Mouse (Mus musculus): ENCODE data around the gene Snx10. TPM values are rescaled to one million over a fixed set of nuclear protein-coding genes. Genes with fewer than 3 reads are reported as not detected.
A peak's percentile ranks its signal among the peaks of the same experiment; 100 is the strongest.

The Snx10 gene
- polyA plus RNA-seq, 1 experiment = 1.7 TPM

DNA sequence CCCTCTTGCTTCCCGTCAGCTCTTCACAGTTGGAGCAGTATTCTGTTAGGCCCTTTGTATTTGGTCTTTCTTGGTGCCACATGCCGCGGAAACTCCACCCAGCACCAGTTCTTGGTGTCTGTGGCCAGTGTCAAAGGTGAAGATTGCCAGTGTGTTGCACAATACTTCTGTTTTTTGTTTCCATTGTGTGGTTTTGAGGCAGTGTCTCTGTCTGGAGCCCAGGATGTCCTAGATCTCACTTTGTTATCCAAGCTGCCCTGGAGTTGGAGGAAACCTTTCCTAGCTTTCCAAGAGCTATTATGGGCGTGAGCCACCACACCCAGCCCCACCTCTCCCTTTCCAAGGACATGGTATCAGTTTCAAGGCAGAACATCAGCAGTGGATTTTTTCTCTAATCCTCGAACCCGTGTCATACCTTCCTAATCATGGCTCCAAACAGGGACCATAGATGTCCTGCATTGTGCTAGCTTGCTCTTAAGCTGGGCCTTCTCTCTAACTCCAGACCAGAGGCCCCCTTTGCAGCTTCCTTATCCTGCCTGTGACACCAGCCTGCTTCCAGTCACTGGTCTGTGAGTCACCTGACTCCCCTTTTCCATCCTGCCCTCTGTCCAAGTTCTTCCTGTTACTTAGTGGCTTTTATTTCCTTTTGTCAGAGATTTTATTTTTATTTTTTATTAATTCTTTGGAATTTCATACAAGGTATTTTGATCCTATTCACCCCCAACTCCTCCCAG is 9.9 kb downstream of the Snx10 start:
- no peak overlapping the region for H3K4me3 ChIP-seq (ENCODE audit: control insufficient read depth, low read depth, low read length)
- no peak for TF ChIP-seq CTCF (IDR thresholded peaks at IDR 0.05; ENCODE audit: control insufficient read depth, insufficient read depth, insufficient replicate concordance, low read depth, low read length)
- no peak for TF ChIP-seq POLR2A (IDR thresholded peaks at IDR 0.05; ENCODE audit: control insufficient read depth, low read depth, low read length)
- peaks cover 2% of the 10 kb centered on the region; the same call in 1 of the 2 replicates for H3K4me1 ChIP-seq (ENCODE audit: control insufficient read depth, insufficient read depth, low read length)
- H3K27ac ChIP-seq (ENCODE audit: control insufficient read depth, insufficient read depth, low read depth, low read length) = no peak overlapping the region
- no peaks in the 10 kb centered on the region for H3K36me3 ChIP-seq (ENCODE audit: control insufficient read depth, insufficient read depth, low read length)
- no peaks in the 10 kb centered on the region for H3K27me3 ChIP-seq (ENCODE audit: control insufficient read depth, insufficient read depth, low read length)

DNA sequence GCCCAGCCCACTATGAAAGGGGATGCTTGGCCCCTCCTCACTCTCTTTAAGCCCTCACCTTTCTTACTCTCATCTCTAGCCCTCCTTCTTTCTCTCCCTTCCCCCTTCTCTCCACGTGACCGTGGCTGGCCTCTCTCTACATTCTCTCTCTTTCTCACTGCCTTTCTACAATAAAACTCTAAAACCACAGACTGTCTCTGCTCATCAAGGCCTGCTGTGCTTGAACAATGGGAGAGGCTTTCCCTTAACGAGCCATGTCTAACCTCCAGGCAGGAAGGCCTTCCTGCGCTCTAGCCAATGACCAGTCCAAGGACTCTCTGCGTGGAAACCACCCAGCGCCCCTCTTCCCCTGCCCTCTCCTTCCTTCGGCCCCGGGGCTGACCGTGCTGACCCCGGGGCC is 11.9 kb downstream of the Snx10 start:
- no peaks in the 10 kb centered on the region for H3K36me3 ChIP-seq (ENCODE audit: control insufficient read depth, insufficient read depth, low read length)
- H3K4me3 ChIP-seq (ENCODE audit: control insufficient read depth, low read depth, low read length) = no peak overlapping the region
- no peak overlapping the region for H3K27ac ChIP-seq (ENCODE audit: control insufficient read depth, insufficient read depth, low read depth, low read length)
- H3K4me1 ChIP-seq (ENCODE audit: control insufficient read depth, insufficient read depth, low read length) = no peaks in the 10 kb centered on the region
- no peaks in the 10 kb centered on the region for H3K27me3 ChIP-seq (ENCODE audit: control insufficient read depth, insufficient read depth, low read length)
- TF ChIP-seq CTCF (IDR thresholded peaks at IDR 0.05; ENCODE audit: control insufficient read depth, insufficient read depth, insufficient replicate concordance, low read depth, low read length) = no peak
- TF ChIP-seq POLR2A (IDR thresholded peaks at IDR 0.05; ENCODE audit: control insufficient read depth, low read depth, low read length) = no peak

DNA sequence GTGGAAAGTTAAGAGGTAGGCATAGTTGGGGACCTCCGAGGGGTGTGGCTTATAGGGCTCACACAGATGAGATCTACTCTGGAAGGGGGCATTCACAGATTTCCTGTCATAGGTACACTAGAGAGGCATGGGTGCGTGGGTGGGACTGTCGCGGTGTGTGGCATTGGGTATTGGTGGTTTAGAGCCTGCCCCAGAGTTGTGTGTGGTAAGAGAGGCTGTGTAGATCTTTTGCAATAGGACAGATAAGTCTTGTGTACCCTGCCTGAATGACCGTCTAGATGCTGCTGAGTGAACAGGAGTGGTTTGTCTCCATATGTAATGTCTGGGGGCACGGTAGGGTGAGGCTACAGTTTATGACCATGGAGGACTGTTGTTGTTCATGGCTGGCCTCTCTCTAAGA is 16.8 kb downstream of the Snx10 start:
- Histone ChIP-seq H3K36me3 (ENCODE audit: control insufficient read depth, insufficient read depth, low read length) (no peaks in the 10 kb centered on the region), H3K4me1 (ENCODE audit: control insufficient read depth, insufficient read depth, low read length) (no peaks in the 10 kb centered on the region), H3K4me3 (ENCODE audit: control insufficient read depth, low read depth, low read length) (no peak overlapping the region), H3K27ac (ENCODE audit: control insufficient read depth, insufficient read depth, low read depth, low read length) (no peak overlapping the region), H3K27me3 (ENCODE audit: control insufficient read depth, insufficient read depth, low read length) (no peaks in the 10 kb centered on the region)
- TF ChIP-seq POLR2A (IDR thresholded peaks at IDR 0.05; ENCODE audit: control insufficient read depth, low read depth, low read length) = no peak
- no peak for TF ChIP-seq CTCF (IDR thresholded peaks at IDR 0.05; ENCODE audit: control insufficient read depth, insufficient read depth, insufficient replicate concordance, low read depth, low read length)

DNA sequence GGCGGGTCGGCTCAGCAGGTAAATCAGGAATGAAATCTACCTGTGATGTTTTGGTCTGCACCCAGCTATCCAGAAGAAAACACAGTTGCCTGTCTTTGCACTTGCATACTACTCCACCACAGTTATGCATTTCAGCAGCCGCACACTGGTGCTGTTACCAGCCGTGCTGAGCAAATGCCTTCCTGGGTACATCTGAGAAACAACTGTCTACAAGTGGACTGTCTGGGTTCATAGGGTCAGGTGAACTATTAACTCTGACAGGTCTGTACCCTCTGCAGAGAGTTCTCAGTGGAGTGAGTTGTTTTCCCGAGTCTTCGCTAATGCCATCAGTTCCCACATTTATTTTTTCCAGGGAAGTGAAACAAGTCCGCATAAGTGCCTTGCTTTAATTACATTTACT is 17.7 kb downstream of the Snx10 start:
- TF ChIP-seq POLR2A (IDR thresholded peaks at IDR 0.05; ENCODE audit: control insufficient read depth, low read depth, low read length) (no peak), CTCF (IDR thresholded peaks at IDR 0.05; ENCODE audit: control insufficient read depth, insufficient read depth, insufficient replicate concordance, low read depth, low read length) (no peak)
- Histone ChIP-seq H3K4me3 (ENCODE audit: control insufficient read depth, low read depth, low read length) (no peak overlapping the region), H3K36me3 (ENCODE audit: control insufficient read depth, insufficient read depth, low read length) (no peaks in the 10 kb centered on the region), H3K27me3 (ENCODE audit: control insufficient read depth, insufficient read depth, low read length) (no peaks in the 10 kb centered on the region), H3K4me1 (ENCODE audit: control insufficient read depth, insufficient read depth, low read length) (no peaks in the 10 kb centered on the region), H3K27ac (ENCODE audit: control insufficient read depth, insufficient read depth, low read depth, low read length) (no peak overlapping the region)

DNA sequence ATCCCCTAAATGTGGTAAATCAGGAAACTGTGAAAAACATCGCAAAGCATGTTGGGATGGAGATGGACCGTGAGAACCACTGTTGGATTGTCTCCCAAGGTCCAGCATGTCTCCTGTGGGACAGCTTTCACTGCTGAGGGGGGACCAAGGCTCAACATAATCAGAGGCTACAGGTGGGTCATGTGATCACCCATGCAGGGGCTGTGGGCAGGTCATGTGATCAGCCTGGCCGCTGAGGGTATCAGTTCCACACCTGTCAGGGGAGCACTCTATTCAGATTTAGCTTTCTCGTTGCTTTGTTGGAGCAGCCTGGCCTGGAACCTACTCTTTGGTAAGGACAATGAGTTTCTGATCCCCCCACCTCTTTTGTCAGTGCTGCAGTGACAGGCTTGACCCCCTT is 18.4 kb downstream of the Snx10 start:
- Histone ChIP-seq H3K27me3 (ENCODE audit: control insufficient read depth, insufficient read depth, low read length) (no peaks in the 10 kb centered on the region), H3K4me3 (ENCODE audit: control insufficient read depth, low read depth, low read length) (no peak overlapping the region), H3K36me3 (ENCODE audit: control insufficient read depth, insufficient read depth, low read length) (no peaks in the 10 kb centered on the region), H3K4me1 (ENCODE audit: control insufficient read depth, insufficient read depth, low read length) (no peaks in the 10 kb centered on the region), H3K27ac (ENCODE audit: control insufficient read depth, insufficient read depth, low read depth, low read length) (no peak overlapping the region)
- TF ChIP-seq POLR2A (IDR thresholded peaks at IDR 0.05; ENCODE audit: control insufficient read depth, low read depth, low read length) = no peak
- TF ChIP-seq CTCF (IDR thresholded peaks at IDR 0.05; ENCODE audit: control insufficient read depth, insufficient read depth, insufficient replicate concordance, low read depth, low read length) = no peak

DNA sequence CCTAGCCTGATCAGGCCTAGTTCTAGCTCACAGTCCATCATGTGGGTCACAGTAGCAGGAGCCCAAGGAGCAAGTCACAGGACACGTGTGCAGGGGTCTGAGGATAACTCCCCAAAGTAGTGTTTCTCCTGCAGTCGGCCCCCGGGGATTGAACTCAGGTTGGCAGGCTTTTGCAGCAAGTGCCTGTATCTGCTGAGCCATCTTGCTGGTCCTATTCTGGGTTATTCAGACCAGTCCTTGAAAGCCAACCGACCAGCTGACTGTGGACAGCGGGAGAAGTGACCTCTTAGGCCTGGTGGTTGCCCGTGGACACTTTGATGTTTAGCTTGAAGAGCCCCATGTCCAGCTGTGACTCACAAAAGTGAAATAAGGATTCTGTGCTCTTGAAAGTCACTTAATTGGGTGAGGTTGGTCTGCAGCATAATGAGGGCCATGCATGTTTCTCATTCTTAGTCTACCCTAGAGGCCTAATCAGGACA is 20.0 kb downstream of the Snx10 start:
- Histone ChIP-seq H3K4me3 (ENCODE audit: control insufficient read depth, low read depth, low read length) (no peak overlapping the region), H3K4me1 (ENCODE audit: control insufficient read depth, insufficient read depth, low read length) (no peaks in the 10 kb centered on the region), H3K27me3 (ENCODE audit: control insufficient read depth, insufficient read depth, low read length) (no peaks in the 10 kb centered on the region), H3K27ac (ENCODE audit: control insufficient read depth, insufficient read depth, low read depth, low read length) (no peak overlapping the region), H3K36me3 (ENCODE audit: control insufficient read depth, insufficient read depth, low read length) (no peaks in the 10 kb centered on the region)
- TF ChIP-seq CTCF (IDR thresholded peaks at IDR 0.05; ENCODE audit: control insufficient read depth, insufficient read depth, insufficient replicate concordance, low read depth, low read length) = no peak
- TF ChIP-seq POLR2A (IDR thresholded peaks at IDR 0.05; ENCODE audit: control insufficient read depth, low read depth, low read length) = no peak

DNA sequence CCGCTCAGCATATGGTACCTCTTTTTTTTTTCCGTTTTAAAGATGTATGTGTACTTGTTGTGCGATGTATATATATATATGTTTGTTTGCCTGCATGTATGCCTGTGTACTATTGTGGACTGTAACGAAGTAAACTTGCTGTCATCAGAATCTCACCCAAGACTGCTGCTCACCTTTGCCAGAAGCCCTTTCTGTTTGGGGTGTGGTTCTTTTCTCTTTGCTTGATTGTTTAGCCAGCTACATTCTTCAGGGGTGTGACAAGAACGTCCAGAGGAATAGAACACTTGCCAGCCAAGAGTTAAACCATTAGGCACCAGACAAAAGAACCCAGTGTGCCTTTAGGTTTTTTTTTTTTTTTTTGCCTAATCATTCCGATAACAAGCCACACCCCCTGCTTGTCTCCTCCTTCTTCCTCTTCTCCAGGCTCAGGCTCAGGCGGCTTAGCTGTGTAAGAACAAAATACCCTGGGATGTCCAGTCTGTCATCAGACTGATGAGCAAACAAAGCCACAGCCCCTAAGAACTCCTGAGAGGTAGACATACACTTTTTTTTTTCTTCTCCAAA is 20.5 kb downstream of the Snx10 start:
- peak overlapping the region; percentile 15; the same call in 1 of the 2 replicates for H3K4me3 ChIP-seq (ENCODE audit: control insufficient read depth, low read depth, low read length)
- peak overlapping the region; percentile 71 for H3K27ac ChIP-seq (ENCODE audit: control insufficient read depth, insufficient read depth, low read depth, low read length)
- TF ChIP-seq CTCF (IDR thresholded peaks at IDR 0.05; ENCODE audit: control insufficient read depth, insufficient read depth, insufficient replicate concordance, low read depth, low read length) = no peak
- TF ChIP-seq POLR2A (IDR thresholded peaks at IDR 0.05; ENCODE audit: control insufficient read depth, low read depth, low read length) = no peak
- H3K27me3 ChIP-seq (ENCODE audit: control insufficient read depth, insufficient read depth, low read length) = no peaks in the 10 kb centered on the region
- H3K4me1 ChIP-seq (ENCODE audit: control insufficient read depth, insufficient read depth, low read length) = no peaks in the 10 kb centered on the region
- no peaks in the 10 kb centered on the region for H3K36me3 ChIP-seq (ENCODE audit: control insufficient read depth, insufficient read depth, low read length)
